Mouse (Mus musculus): ENCODE data around the gene Kctd19. TPM values are rescaled to one million over a fixed set of nuclear protein-coding genes. Genes with fewer than 3 reads are reported as not detected.

Gene Kctd19
- polyA plus RNA-seq, 1 experiment from 2014 or later = not detected

DNA sequence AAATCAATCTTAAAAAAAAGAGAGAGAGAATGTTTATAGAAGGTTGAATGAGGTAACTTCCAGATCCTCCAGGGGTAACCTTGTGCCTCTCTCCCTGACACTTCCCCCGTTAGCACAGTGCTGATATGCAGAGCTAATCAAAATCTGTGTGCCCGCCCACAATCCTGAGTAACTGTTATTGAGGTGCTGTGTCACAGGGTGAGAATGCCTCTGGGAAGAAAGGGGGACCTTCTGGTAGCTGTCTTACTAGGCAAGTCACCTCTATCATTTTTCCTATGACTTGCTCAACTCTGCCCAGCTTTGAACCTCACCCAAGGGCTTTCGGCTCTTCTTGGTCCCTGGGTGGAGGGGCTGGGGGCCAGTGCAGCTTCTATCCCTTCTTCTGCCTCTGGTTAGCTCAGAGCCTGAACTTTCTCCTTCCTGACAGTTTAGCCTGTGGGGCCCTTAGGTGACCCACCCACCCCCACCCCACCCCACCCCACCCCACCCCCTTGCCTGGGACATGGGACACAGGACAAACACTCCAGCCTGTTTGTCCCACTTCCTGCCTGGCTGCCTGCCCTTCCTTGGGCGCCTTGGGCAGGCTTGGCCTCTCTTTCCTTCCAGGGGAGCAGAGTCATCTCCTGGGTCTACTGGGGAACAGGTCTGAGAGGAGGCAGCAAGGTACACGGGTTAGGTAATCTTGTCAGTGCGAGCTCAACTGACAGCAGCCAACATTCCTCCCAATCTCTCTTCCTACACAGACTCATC lies 73.2 kb downstream of the Kctd19 start:
- H3K4me1 ChIP-seq (ENCODE audit: control insufficient read depth, insufficient read depth, low read length) = no peaks in the 10 kb centered on the region
- H3K27me3 ChIP-seq (ENCODE audit: control insufficient read depth, insufficient read depth, low read length) = no peaks in the 10 kb centered on the region
- no peak for ATAC-seq (ENCODE audit: insufficient read depth, low FRiP score, low TSS enrichment)
- no peaks in the 10 kb centered on the region for H3K36me3 ChIP-seq (ENCODE audit: control insufficient read depth, insufficient read depth, low read length)
- no peak overlapping the region for H3K4me3 ChIP-seq (ENCODE audit: low read depth, low read length)
- no peak for DNase-seq (ENCODE audit: low spot score)
- no peak overlapping the region for H3K4me2 ChIP-seq (ENCODE audit: low read depth)
- H3K9ac ChIP-seq (ENCODE audit: low read length) = no peak overlapping the region
- WGBS = 84% methylated on average over 6 of the region's 6 CpGs
- no peaks in the 10 kb centered on the region for H3K9me3 ChIP-seq (ENCODE audit: control insufficient read depth, low read length)
- no peak overlapping the region for H3K27ac ChIP-seq (ENCODE audit: low read depth, low read length)

DNA sequence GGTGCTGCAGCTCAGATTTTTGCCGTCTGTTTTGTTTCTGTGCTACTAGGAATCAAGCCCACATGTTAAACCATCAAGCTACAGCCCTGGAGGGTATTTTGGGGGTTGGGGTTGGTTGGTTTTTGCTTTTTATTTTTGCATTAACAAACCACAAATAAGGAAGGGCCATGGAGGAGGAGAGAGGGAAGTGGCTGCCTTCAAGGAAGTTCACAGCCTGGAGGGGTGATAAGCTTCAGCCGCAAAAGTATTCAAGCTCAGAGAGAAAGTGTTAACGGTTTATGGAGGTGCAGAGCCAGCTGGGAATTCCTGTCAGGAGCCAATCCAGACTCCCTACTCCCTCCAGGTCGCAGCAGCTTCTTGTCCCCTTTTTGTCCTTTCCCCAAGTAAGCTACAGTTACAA lies 74.3 kb downstream of the Kctd19 start:
- H3K27me3 ChIP-seq (ENCODE audit: control insufficient read depth, insufficient read depth, low read length) = no peaks in the 10 kb centered on the region
- no peaks in the 10 kb centered on the region for H3K4me1 ChIP-seq (ENCODE audit: control insufficient read depth, insufficient read depth, low read length)
- H3K36me3 ChIP-seq (ENCODE audit: control insufficient read depth, insufficient read depth, low read length) = no peaks in the 10 kb centered on the region
- no peak overlapping the region for H3K9ac ChIP-seq (ENCODE audit: low read length)
- H3K4me3 ChIP-seq (ENCODE audit: low read depth, low read length) = no peak overlapping the region
- no peak for DNase-seq (ENCODE audit: low spot score)
- 50% methylated on average over 4 of the region's 4 CpGs for WGBS
- ATAC-seq (ENCODE audit: insufficient read depth, low FRiP score, low TSS enrichment) = no peak
- no peak overlapping the region for H3K4me2 ChIP-seq (ENCODE audit: low read depth)
- no peaks in the 10 kb centered on the region for H3K9me3 ChIP-seq (ENCODE audit: control insufficient read depth, low read length)
- no peak overlapping the region for H3K27ac ChIP-seq (ENCODE audit: low read depth, low read length)

DNA sequence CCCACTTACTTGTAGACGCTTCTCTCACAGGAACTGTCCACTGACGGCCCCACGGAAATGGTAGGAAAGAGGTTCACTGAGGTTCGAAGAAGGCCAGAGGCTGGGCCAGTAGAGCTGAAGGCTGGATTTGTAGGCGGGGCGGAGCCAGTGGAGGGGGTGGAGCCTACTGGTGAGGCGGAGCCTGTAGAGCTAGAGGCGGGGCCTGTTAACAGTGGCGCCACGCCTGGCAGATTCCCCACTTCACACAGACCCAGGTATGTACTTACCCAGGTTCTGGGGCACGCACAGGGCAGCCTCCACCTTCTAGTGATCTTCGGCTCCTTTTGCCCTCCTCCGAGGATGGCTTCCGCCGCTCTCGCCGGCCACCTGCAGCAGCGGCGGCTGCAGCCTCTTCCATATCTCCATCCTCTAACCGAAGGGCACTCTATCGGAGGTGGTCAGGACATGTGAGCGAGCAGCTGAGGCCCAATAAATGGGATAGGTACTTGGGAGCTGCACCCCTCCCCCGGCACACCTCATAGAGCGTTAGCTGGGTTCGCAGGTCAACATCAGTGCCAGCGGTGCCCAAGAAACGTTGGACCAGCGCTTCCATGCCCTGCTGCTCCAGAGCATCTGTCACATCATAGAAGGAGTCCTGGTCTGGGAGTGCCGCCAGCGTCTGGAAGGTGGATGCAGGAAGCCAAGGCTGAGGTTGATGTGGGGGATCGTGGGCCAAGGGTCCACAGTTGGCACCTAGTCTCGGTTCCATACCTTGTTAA lies 76.8 kb downstream of the Kctd19 start:
- H3K9me3 ChIP-seq (ENCODE audit: control insufficient read depth, low read length) = no peaks in the 10 kb centered on the region
- H3K27ac ChIP-seq (ENCODE audit: low read depth, low read length) = no peak overlapping the region
- H3K27me3 ChIP-seq (ENCODE audit: control insufficient read depth, insufficient read depth, low read length) = no peaks in the 10 kb centered on the region
- WGBS = 45% methylated on average over 29 of the region's 32 CpGs
- no peaks in the 10 kb centered on the region for H3K4me1 ChIP-seq (ENCODE audit: control insufficient read depth, insufficient read depth, low read length)
- ATAC-seq (ENCODE audit: insufficient read depth, low FRiP score, low TSS enrichment) (0 out of 2 replicates have a peak, but pooled peaks have one; percentile 16), DNase-seq (ENCODE audit: low spot score) (no peak)
- H3K4me3 ChIP-seq (ENCODE audit: low read depth, low read length) = no peak overlapping the region
- H3K4me2 ChIP-seq (ENCODE audit: low read depth) = no peak overlapping the region
- H3K9ac ChIP-seq (ENCODE audit: low read length) = no peak overlapping the region
- no peaks in the 10 kb centered on the region for H3K36me3 ChIP-seq (ENCODE audit: control insufficient read depth, insufficient read depth, low read length)

Other genes with a start within 250 kb of the Kctd19 start
- gene Cbfb, start 242.8 kb downstream of the Kctd19 start, polyA plus RNA-seq (2014; fragmentation: Nextera tagmentation; extraction: Ambion mirVana) = 75.4 and 79.8 TPM in 2 replicates
- gene D230025D16Rik, start 188.4 kb downstream of the Kctd19 start, polyA plus RNA-seq (2014; fragmentation: Nextera tagmentation; extraction: Ambion mirVana) = 28.9 and 31.5 TPM in 2 replicates
- 3.5 and 3.6 TPM in 2 replicates for gene B3gnt9, start 158.3 kb downstream of the Kctd19 start, polyA plus RNA-seq (2014; fragmentation: Nextera tagmentation; extraction: Ambion mirVana)
- 14.9 and 18.4 TPM in 2 replicates for gene Tradd, start 148.9 kb downstream of the Kctd19 start, polyA plus RNA-seq (2014; fragmentation: Nextera tagmentation; extraction: Ambion mirVana)
- 0.66 and 1.0 TPM in 2 replicates for gene Fbxl8, start 148.9 kb downstream of the Kctd19 start, polyA plus RNA-seq (2014; fragmentation: Nextera tagmentation; extraction: Ambion mirVana)
- not detected in 2 replicates for gene Hsf4, start 143.7 kb downstream of the Kctd19 start, polyA plus RNA-seq (2014; fragmentation: Nextera tagmentation; extraction: Ambion mirVana)
- 2.7 and 3.5 TPM in 2 replicates for gene Nol3, start 137.4 kb downstream of the Kctd19 start, polyA plus RNA-seq (2014; fragmentation: Nextera tagmentation; extraction: Ambion mirVana)
- 46.1 and 50.8 TPM in 2 replicates for gene 4931428F04Rik, start 123.6 kb downstream of the Kctd19 start, polyA plus RNA-seq (2014; fragmentation: Nextera tagmentation; extraction: Ambion mirVana)
- gene Exoc3l, start 117.4 kb downstream of the Kctd19 start, polyA plus RNA-seq (2014; fragmentation: Nextera tagmentation; extraction: Ambion mirVana) = 12.1 and 13.9 TPM in 2 replicates
- 103 and 107 TPM in 2 replicates for gene E2f4, start 115.8 kb downstream of the Kctd19 start, polyA plus RNA-seq (2014; fragmentation: Nextera tagmentation; extraction: Ambion mirVana)
- 1.0 and 1.9 TPM in 2 replicates for gene Elmo3, start 107.9 kb downstream of the Kctd19 start, polyA plus RNA-seq (2014; fragmentation: Nextera tagmentation; extraction: Ambion mirVana)
- 1.3 and 1.4 TPM in 2 replicates for gene Lrrc29, start 87.2 kb downstream of the Kctd19 start, polyA plus RNA-seq (2014; fragmentation: Nextera tagmentation; extraction: Ambion mirVana)
- gene Tmem208, start 87.1 kb downstream of the Kctd19 start, polyA plus RNA-seq (2014; fragmentation: Nextera tagmentation; extraction: Ambion mirVana) = 111 TPM in 2 replicates
- gene Fhod1, start 65.5 kb downstream of the Kctd19 start, polyA plus RNA-seq (2014; fragmentation: Nextera tagmentation; extraction: Ambion mirVana) = 1.8 and 1.9 TPM in 2 replicates
- gene Slc9a5, start 64.7 kb downstream of the Kctd19 start, polyA plus RNA-seq (2014; fragmentation: Nextera tagmentation; extraction: Ambion mirVana) = 4.1 TPM in 2 replicates
- gene Plekhg4, start 40.2 kb downstream of the Kctd19 start, polyA plus RNA-seq (2014; fragmentation: Nextera tagmentation; extraction: Ambion mirVana) = 0.54 and 0.89 TPM in 2 replicates
- 0.92 and 1.6 TPM in 2 replicates for gene Lrrc36, start 69 bp upstream of the Kctd19 start, polyA plus RNA-seq (2014; fragmentation: Nextera tagmentation; extraction: Ambion mirVana)
- 218 and 229 TPM in 2 replicates for gene Tppp3, start 58.0 kb upstream of the Kctd19 start, polyA plus RNA-seq (2014; fragmentation: Nextera tagmentation; extraction: Ambion mirVana)
- gene Zdhhc1, start 83.4 kb upstream of the Kctd19 start, polyA plus RNA-seq (2014; fragmentation: Nextera tagmentation; extraction: Ambion mirVana) = 18.5 and 18.9 TPM in 2 replicates
- gene Hsd11b2, start 105.3 kb upstream of the Kctd19 start, polyA plus RNA-seq (2014; fragmentation: Nextera tagmentation; extraction: Ambion mirVana) = 22.5 and 23.9 TPM in 2 replicates
- 137 and 148 TPM in 2 replicates for gene Atp6v0d1, start 152.5 kb upstream of the Kctd19 start, polyA plus RNA-seq (2014; fragmentation: Nextera tagmentation; extraction: Ambion mirVana)
- 19.3 and 20.3 TPM in 2 replicates for gene Ripor1, start 191.8 kb upstream of the Kctd19 start, polyA plus RNA-seq (2014; fragmentation: Nextera tagmentation; extraction: Ambion mirVana)
- 98.5 and 111 TPM in 2 replicates for gene Ctcf, start 223.1 kb upstream of the Kctd19 start, polyA plus RNA-seq (2014; fragmentation: Nextera tagmentation; extraction: Ambion mirVana)
- gene Agrp, start 223.9 kb upstream of the Kctd19 start, polyA plus RNA-seq (2014; fragmentation: Nextera tagmentation; extraction: Ambion mirVana) = 0.66 and 2.1 TPM in 2 replicates